Mouse (Mus musculus) adrenal gland, adult 18-20 months (tissue): ENCODE results near the gene Iqschfp. TPM values are rescaled to one million over a fixed set of nuclear protein-coding genes. Genes with fewer than 3 reads are reported as not detected.
A peak's percentile ranks its signal among the peaks of the same experiment; 100 is the strongest.

Experiments used
- DNase-seq, 2 experiments: peaks; one replicate each; pipeline ENCODE4 v3.0.0; 2021 to 2022; ENCODE audit warnings: low spot score in 2 of 2
- total RNA-seq, 2 experiments: library from RNA; stranded (reverse); gene quantifications; 1 replicate in 1 of 2; 2 replicates in 1 of 2; pipeline ENCODE4 v1.2.3; 2021

Gene Iqschfp
- total RNA-seq, 2 experiments from 2014 or later = not detected

- no peak for DNase-seq
These were observed 622.1 kb downstream of the Iqschfp start for GRCm38 (mm10) chr3:68514120-68514497.

- DNase-seq = no peak
These were observed 622.7 kb downstream of the Iqschfp start for GRCm38 (mm10) chr3:68514717-68515116.

- DNase-seq = no peak
These were observed 624.5 kb downstream of the Iqschfp start for GRCm38 (mm10) chr3:68516393-68517081.

- DNase-seq = no peak
These were observed 625.2 kb downstream of the Iqschfp start for GRCm38 (mm10) chr3:68517236-68517635.

- no peak for DNase-seq
These were observed 626.0 kb downstream of the Iqschfp start for GRCm38 (mm10) chr3:68518041-68518440.

- DNase-seq = no peak
These were observed 626.6 kb downstream of the Iqschfp start for GRCm38 (mm10) chr3:68518586-68518985.

- no peak for DNase-seq
These were observed 633.4 kb downstream of the Iqschfp start for GRCm38 (mm10) chr3:68525361-68525878.

GRCm38 (mm10) chr3:68526416-68526815 is 634.4 kb downstream of the Iqschfp start:
- no peak for DNase-seq

- no peak for DNase-seq
These were observed 635.1 kb downstream of the Iqschfp start for GRCm38 (mm10) chr3:68527182-68527581.

- no peak for DNase-seq
These were observed 639.9 kb downstream of the Iqschfp start for GRCm38 (mm10) chr3:68531908-68532307.

GRCm38 (mm10) chr3:68534571-68535051 is 642.6 kb downstream of the Iqschfp start:
- peak in 1 of 2 experiments; percentile 6 for DNase-seq

GRCm38 (mm10) chr3:68535160-68535728 is 643.2 kb downstream of the Iqschfp start:
- no peak for DNase-seq

- no peak for DNase-seq
These were observed 644.0 kb downstream of the Iqschfp start for GRCm38 (mm10) chr3:68536071-68536470.

- no peak for DNase-seq
These were observed 649.7 kb downstream of the Iqschfp start for GRCm38 (mm10) chr3:68541688-68542087.

GRCm38 (mm10) chr3:68542944-68543501 is 651.0 kb downstream of the Iqschfp start:
- DNase-seq = peak; percentile 40 to 42

- no peak for DNase-seq
These were observed 652.8 kb downstream of the Iqschfp start for GRCm38 (mm10) chr3:68544811-68545210.

GRCm38 (mm10) chr3:68545898-68546297 is 653.9 kb downstream of the Iqschfp start:
- DNase-seq = no peak

GRCm38 (mm10) chr3:68555087-68555662 is 663.1 kb downstream of the Iqschfp start:
- DNase-seq = no peak

- no peak for DNase-seq
These were observed 664.9 kb downstream of the Iqschfp start for GRCm38 (mm10) chr3:68556891-68557290.

GRCm38 (mm10) chr3:68558744-68559143 is 666.7 kb downstream of the Iqschfp start:
- DNase-seq = no peak

GRCm38 (mm10) chr3:68560057-68560456 is 668.0 kb downstream of the Iqschfp start:
- no peak for DNase-seq

GRCm38 (mm10) chr3:68562838-68563237 is 670.8 kb downstream of the Iqschfp start:
- DNase-seq = no peak
